Mouse (Mus musculus) hindbrain, embryonic 15.5 days (tissue): ENCODE results near the gene Scyl2. TPM values are rescaled to one million over a fixed set of nuclear protein-coding genes. Genes with fewer than 3 reads are reported as not detected.

Experiments
- ATAC-seq: fragments of 200-750 bp; cut with Nextera tagmentation; 2 replicates; pipeline ENCODE4 v1.8.0; 2017; ENCODE audit warnings: low read depth, moderate number of reproducible peaks, moderate TSS enrichment; ENCODE audit not compliant: low FRiP score
- H3K27ac ChIP-seq: fragments of 300-500 bp; sonication (generic); replicated peaks from 2 replicates; pipeline ENCODE4 v1.5.1; 2015; ENCODE audit warnings: mild to moderate bottlenecking, inconsistent platforms
- H3K27me3 ChIP-seq: fragments of 300-500 bp; sonication (generic); 2 replicates; pipeline ENCODE4 v1.6.1; 2015; ENCODE audit warnings: control low read depth, inconsistent platforms
- H3K36me3 ChIP-seq: fragments of 300-500 bp; sonication (generic); 2 replicates; pipeline ENCODE4 v1.6.1; 2015; ENCODE audit warnings: control low read depth, inconsistent platforms
- H3K4me1 ChIP-seq: fragments of 300-500 bp; sonication (generic); replicated peaks from 2 replicates; pipeline ENCODE4 v1.6.1; 2015; ENCODE audit warnings: control low read depth, inconsistent platforms
- H3K4me2 ChIP-seq: fragments of 300-500 bp; sonication (generic); 2 replicates; pipeline ENCODE4 v1.6.1; 2015; ENCODE audit warnings: moderate library complexity, mild to moderate bottlenecking, inconsistent platforms
- H3K4me3 ChIP-seq: fragments of 300-500 bp; sonication (generic); 2 replicates; pipeline ENCODE4 v1.5.1; 2015; ENCODE audit warnings: mild to moderate bottlenecking, inconsistent platforms
- H3K9ac ChIP-seq: fragments of 300-500 bp; sonication (generic); 2 replicates; pipeline ENCODE4 v1.6.1; 2015; ENCODE audit warnings: inconsistent platforms
- H3K9me3 ChIP-seq: fragments of 300-500 bp; sonication (generic); 2 replicates; pipeline ENCODE4 v1.6.1; 2016; ENCODE audit warnings: control low read depth, inconsistent platforms
- WGBS: fragments of 180-500 bp; shearing (Covaris S2); methylation state at CpG from one replicate; pipeline ENCODE4 v1.1.7; 2015; 5-methylcytosine and 5-hydroxymethylcytosine counted together
- polyA plus RNA-seq: library from polyadenylated mRNA; unstranded; fragments of >200 nt; fragmentation: Nextera tagmentation; extraction: Ambion mirVana; gene quantifications from 2 replicates; pipeline ENCODE4 v1.2.1, GENCODE M21; 2015

Scyl2 gene
- polyA plus RNA-seq, 1 experiment from 2014 or later = 7.5 TPM

DNA sequence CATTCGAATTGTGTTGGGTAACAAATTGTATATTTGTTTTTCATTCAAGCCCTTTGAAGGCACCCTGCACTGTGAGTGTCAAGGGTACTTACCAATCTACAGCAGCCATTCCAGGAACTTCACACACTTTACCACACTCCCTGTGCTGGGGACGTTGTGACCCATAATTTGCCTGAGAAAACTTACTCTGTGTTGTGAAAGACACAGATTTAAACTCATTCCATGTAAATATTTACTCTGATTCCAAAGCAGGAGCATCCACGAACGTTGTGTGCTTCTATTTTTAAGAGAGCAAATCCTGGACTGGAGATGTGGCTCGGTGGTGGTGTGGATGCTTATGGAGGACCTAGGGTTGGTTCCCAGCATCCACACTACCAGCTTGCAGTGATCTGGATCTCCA is 54.3 kb downstream of the Scyl2 start:
- 60% methylated on average over 5 of the region's 5 CpGs for WGBS
- Histone ChIP-seq H3K36me3 (no peaks in the 10 kb centered on the region), H3K27ac (no peak overlapping the region), H3K9me3 (no peaks in the 10 kb centered on the region), H3K4me3 (no peak overlapping the region), H3K4me2 (no peak overlapping the region), H3K27me3 (no peaks in the 10 kb centered on the region), H3K4me1 (no peaks in the 10 kb centered on the region), H3K9ac (no peak overlapping the region)
- ATAC-seq = no peak

DNA sequence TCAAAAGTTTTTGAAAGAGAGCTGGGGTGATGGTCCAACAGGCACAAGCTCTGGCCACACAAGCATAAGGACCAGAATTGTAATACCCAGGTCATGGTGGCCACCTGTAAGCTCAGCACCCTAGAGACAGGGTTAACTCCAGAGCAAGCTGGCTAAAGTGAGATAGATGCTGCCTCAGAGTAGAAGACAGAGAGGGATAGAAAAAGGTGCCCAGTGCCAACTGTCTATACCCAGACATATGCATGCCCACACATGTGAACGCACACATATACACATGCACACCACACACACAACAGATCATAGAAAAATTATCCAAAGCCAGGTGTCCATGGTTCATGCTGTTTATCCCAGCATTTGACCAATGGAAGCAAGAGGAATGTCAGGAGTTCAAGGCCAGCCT is 55.5 kb downstream of the Scyl2 start:
- no peak overlapping the region for H3K4me2 ChIP-seq
- H3K4me1 ChIP-seq = no peaks in the 10 kb centered on the region
- no peak overlapping the region for H3K9ac ChIP-seq
- 90% methylated on average over 1 of the region's 1 CpGs for WGBS
- no peaks in the 10 kb centered on the region for H3K27me3 ChIP-seq
- ATAC-seq = peak; percentile 40; the same call in 1 of the 2 replicates
- no peak overlapping the region for H3K4me3 ChIP-seq
- H3K36me3 ChIP-seq = no peaks in the 10 kb centered on the region
- no peak overlapping the region for H3K27ac ChIP-seq
- no peaks in the 10 kb centered on the region for H3K9me3 ChIP-seq

DNA sequence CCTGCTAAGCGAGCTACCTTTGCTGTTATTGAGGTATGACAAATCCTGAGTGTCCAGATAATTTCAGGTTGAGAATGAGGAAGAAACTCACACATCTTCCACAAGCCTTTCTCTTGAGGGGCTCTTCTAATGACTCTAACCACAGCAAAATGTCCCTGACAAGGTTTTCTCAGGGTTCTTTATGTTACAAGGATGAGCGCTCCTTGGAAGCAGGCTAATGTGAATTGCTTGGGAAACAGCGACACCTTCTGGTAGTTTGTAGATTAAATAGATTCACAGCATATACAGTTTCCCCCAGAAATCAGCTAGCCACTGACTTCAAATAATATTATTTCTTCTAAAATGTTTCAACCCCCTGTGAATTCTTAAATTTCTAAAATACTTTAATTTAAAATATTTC is 56.0 kb downstream of the Scyl2 start:
- Histone ChIP-seq H3K9ac (no peak overlapping the region), H3K27me3 (no peaks in the 10 kb centered on the region), H3K9me3 (no peaks in the 10 kb centered on the region), H3K4me2 (no peak overlapping the region), H3K4me3 (no peak overlapping the region), H3K4me1 (no peaks in the 10 kb centered on the region), H3K36me3 (no peaks in the 10 kb centered on the region), H3K27ac (no peak overlapping the region)
- ATAC-seq = peak; percentile 83; the same call in 1 of the 2 replicates
- 31% methylated on average over 3 of the region's 3 CpGs for WGBS

DNA sequence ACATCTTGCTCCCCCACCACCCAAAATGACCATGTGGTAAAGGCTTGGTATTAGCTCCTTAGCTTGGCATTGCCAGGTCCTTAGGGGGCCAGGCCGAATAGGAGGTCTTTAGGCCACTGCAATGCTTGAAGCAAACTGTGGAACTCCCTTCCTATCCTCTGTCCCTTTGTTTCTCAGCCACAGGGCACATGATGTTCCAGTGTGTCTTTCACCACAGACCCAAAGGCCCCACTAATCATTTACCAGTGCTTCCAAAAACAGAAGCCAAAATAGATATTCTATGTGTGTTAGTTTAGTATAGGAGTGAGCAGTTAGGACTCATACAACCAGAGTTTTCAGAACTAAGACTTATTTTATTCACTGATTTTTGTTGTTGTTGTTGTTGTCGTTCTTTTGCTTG is 59.4 kb downstream of the Scyl2 start:
- no peaks in the 10 kb centered on the region for H3K36me3 ChIP-seq
- H3K27ac ChIP-seq = no peak overlapping the region
- ATAC-seq = no peak
- WGBS = 86% methylated on average over 2 of the region's 2 CpGs
- H3K27me3 ChIP-seq = no peaks in the 10 kb centered on the region
- no peak overlapping the region for H3K4me2 ChIP-seq
- no peaks in the 10 kb centered on the region for H3K4me1 ChIP-seq
- no peak overlapping the region for H3K4me3 ChIP-seq
- H3K9me3 ChIP-seq = no peaks in the 10 kb centered on the region
- H3K9ac ChIP-seq = no peak overlapping the region

DNA sequence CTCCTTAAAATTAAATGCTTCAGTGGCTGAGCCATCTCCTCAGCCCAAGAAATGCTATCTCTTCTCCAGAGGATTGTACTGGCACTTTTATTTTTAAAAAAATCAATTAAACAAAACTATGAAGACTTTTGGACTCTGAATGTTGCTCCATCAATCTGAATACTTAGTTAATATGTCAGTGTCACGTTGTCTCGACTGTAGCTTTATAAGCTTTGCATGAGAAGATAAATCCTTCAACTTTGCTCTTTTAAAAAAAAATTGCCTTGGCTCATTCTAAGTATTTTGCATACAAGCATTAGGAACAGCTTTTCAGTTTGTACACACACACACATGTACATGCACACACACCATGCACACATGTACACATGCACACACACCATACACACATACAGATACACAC is 61.9 kb downstream of the Scyl2 start:
- Histone ChIP-seq H3K36me3 (no peaks in the 10 kb centered on the region), H3K4me2 (no peak overlapping the region), H3K27me3 (no peaks in the 10 kb centered on the region), H3K9me3 (no peaks in the 10 kb centered on the region), H3K9ac (no peak overlapping the region), H3K4me1 (no peaks in the 10 kb centered on the region), H3K27ac (no peak overlapping the region), H3K4me3 (no peak overlapping the region)
- WGBS = 87% methylated on average over 2 of the region's 2 CpGs
- no peak for ATAC-seq

DNA sequence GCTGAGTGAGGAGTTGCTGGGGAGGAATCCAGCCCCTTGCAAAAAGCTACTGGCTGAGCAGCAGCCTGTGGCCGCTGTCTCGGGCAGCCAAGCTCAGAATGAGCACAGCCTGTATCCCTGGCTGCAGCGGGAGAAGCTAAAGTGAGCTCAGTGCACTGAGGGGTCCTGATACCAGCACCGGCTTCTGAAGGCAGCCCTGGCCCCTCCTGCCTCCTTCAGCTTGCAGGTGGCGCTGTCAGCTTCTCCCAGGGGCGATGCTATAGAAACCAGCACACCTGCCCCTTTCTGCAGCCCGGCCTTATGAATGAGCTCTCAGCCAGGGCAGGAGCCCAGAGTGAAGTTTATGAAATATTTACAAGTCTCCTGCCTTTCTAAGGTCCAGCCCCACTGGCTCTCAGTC is 65.0 kb downstream of the Scyl2 start, which contains the start of gene Slc17a8:
Slc17a8 (minus strand) TSS at position 125 of the 400 bp plus-strand sequence.
- no peak within 1 kb of the TSS for H3K27ac ChIP-seq
- H3K4me1 ChIP-seq = no peaks in the 10 kb centered on the region
- ATAC-seq = no peak
- H3K36me3 ChIP-seq = no peaks in the 10 kb centered on the region
- H3K4me3 ChIP-seq = no peak within 1 kb of the TSS
- peak within 1 kb of the TSS; percentile 14; the same call in 1 of the 2 replicates for H3K4me2 ChIP-seq
- WGBS = 23% methylated on average over 7 of the region's 7 CpGs
- no peak within 1 kb of the TSS for H3K9ac ChIP-seq
- no peaks in the 10 kb centered on the region for H3K9me3 ChIP-seq
- H3K27me3 ChIP-seq = no peaks in the 10 kb centered on the region

DNA sequence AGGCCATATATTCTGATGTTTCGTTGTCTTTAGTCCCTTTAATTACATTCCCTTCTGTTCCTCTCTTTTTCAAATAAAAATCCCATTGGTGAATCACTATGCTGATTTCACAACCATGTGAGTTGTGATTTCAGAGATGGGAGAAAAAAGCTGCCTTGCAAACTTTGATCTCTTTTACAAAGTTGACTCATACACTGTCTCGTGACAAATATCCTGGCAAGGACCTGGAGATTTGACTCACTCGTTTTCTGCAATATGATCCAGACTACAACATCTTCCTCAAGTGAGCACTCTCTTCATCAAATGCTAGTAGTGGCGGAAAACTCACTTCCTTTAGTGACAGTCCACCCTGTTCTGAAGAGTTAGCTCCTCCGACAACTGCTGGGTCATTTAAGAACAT is 86.8 kb downstream of the Scyl2 start:
- no peaks in the 10 kb centered on the region for H3K4me1 ChIP-seq
- H3K27me3 ChIP-seq = no peaks in the 10 kb centered on the region
- no peak overlapping the region for H3K4me3 ChIP-seq
- no peak for ATAC-seq
- 81% methylated on average over 5 of the region's 5 CpGs for WGBS
- no peak overlapping the region for H3K9ac ChIP-seq
- no peak overlapping the region for H3K27ac ChIP-seq
- H3K36me3 ChIP-seq = no peaks in the 10 kb centered on the region
- no peak overlapping the region for H3K4me2 ChIP-seq
- no peaks in the 10 kb centered on the region for H3K9me3 ChIP-seq

DNA sequence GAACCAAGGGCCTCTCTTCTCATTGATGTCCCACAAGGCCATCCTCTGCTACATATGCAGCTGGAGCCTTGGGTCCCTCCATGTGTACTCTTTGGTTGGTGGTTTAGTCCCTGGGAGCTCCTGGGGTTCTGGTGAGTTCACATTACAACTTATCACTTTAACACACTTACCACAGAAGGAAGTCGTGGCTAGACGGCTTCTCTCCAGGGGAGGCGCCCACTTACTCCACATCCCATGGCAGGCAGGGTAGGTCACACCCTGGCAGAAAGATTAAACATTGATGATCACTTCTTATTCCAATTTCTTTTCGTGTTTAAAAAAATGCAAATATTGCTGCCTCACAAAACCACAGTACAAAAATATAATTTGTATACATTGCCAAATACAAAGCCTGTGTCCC is 88.8 kb downstream of the Scyl2 start:
- Histone ChIP-seq H3K9ac (no peak overlapping the region), H3K9me3 (no peaks in the 10 kb centered on the region), H3K4me3 (no peak overlapping the region), H3K27ac (no peak overlapping the region), H3K4me1 (no peaks in the 10 kb centered on the region), H3K27me3 (no peaks in the 10 kb centered on the region), H3K36me3 (no peaks in the 10 kb centered on the region), H3K4me2 (no peak overlapping the region)
- 89% methylated on average over 4 of the region's 4 CpGs for WGBS
- no peak for ATAC-seq

DNA sequence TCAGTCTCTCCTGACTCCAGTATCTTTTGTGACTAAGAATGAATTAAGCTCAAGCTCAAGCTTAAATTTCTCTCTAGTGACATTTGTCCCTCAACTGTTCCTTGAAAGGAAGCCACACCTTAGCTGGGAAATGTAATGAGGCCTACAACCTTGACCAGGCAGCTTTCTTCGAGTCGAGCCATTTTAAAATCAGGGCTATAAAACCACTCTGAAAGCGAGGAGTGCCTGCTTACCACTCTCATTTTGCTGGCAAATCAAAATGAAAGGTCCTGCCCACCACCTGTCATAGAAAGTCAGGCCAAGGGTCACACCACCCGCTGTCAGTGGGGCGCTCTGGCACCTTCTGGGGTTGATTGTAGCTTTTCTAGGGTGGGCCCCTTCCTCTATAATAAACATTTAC is 90.2 kb downstream of the Scyl2 start:
- H3K27ac ChIP-seq = no peak overlapping the region
- no peak overlapping the region for H3K4me2 ChIP-seq
- H3K9me3 ChIP-seq = no peaks in the 10 kb centered on the region
- ATAC-seq = no peak
- H3K4me3 ChIP-seq = no peak overlapping the region
- no peak overlapping the region for H3K9ac ChIP-seq
- no peaks in the 10 kb centered on the region for H3K4me1 ChIP-seq
- H3K27me3 ChIP-seq = no peaks in the 10 kb centered on the region
- 93% methylated on average over 5 of the region's 5 CpGs for WGBS
- no peaks in the 10 kb centered on the region for H3K36me3 ChIP-seq

DNA sequence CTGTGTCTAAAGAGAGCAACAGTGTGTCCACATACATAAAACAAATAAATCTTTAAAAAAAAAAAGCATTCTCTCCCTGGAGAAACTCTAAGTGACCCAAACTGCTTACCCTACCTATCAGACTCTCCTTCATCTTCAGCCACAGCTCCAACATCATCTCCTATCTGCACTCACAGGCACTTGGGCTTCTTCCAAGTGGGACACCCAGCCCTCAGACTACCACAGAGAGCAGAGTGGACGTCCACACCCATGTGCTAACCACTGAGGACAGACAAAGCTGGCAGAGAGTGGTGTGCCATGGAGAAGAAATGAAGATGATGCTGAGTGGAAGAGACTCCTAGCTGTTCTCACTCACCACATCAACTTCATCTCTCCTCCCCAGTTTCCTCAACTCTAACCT is 90.6 kb downstream of the Scyl2 start:
- Histone ChIP-seq H3K4me3 (no peak overlapping the region), H3K27me3 (no peaks in the 10 kb centered on the region), H3K4me1 (no peaks in the 10 kb centered on the region), H3K9ac (no peak overlapping the region), H3K36me3 (no peaks in the 10 kb centered on the region), H3K9me3 (no peaks in the 10 kb centered on the region), H3K27ac (no peak overlapping the region), H3K4me2 (no peak overlapping the region)
- ATAC-seq = no peak
- WGBS = 77% methylated on average over 1 of the region's 1 CpGs

DNA sequence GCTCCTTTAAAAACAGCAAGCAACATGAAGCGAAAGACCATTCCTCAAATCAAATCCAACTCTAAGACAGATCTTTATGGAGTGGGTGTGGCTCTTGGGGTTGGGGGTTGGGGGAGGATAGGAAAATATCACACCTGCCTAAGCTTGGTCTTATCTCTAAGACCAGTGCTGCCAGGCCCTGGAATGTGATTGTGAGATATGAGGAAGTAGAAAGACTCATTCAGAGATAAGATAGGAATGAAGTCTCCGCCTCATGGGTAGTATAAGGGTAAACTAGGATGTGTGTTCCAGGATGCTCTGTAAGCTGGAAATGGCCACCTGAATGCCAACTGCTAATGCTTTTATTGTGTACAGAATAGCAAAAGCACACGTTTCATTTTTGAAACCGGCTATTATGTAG is 91.8 kb downstream of the Scyl2 start:
- Histone ChIP-seq H3K27me3 (no peaks in the 10 kb centered on the region), H3K4me3 (no peak overlapping the region), H3K27ac (no peak overlapping the region), H3K36me3 (no peaks in the 10 kb centered on the region), H3K9me3 (no peaks in the 10 kb centered on the region), H3K4me2 (no peak overlapping the region), H3K9ac (no peak overlapping the region), H3K4me1 (no peaks in the 10 kb centered on the region)
- WGBS = 89% methylated on average over 4 of the region's 4 CpGs
- ATAC-seq = no peak

DNA sequence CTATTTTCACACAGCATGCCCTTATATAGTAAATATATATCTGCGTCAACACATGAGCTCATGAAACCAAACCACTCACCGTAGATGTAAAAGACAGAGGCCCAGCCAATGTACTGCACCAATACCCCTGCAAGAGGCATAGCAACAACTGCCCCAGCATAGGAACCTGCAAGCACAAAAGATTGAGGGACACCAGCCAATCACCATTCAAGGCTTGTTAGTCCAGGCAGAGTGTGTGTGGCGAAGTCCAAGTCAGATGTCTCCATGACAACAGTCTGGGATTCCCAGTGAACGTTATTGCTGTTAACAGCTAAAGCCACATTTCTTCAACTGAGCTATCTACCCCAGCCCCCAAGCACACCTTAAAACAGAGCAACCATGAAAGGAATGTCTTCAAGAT is 93.3 kb downstream of the Scyl2 start:
- H3K27ac ChIP-seq = no peak overlapping the region
- H3K4me2 ChIP-seq = no peak overlapping the region
- no peaks in the 10 kb centered on the region for H3K27me3 ChIP-seq
- H3K36me3 ChIP-seq = no peaks in the 10 kb centered on the region
- ATAC-seq = peak; percentile 74
- no peaks in the 10 kb centered on the region for H3K4me1 ChIP-seq
- H3K9ac ChIP-seq = no peak overlapping the region
- no peak overlapping the region for H3K4me3 ChIP-seq
- no peaks in the 10 kb centered on the region for H3K9me3 ChIP-seq
- 33% methylated on average over 4 of the region's 4 CpGs for WGBS

DNA sequence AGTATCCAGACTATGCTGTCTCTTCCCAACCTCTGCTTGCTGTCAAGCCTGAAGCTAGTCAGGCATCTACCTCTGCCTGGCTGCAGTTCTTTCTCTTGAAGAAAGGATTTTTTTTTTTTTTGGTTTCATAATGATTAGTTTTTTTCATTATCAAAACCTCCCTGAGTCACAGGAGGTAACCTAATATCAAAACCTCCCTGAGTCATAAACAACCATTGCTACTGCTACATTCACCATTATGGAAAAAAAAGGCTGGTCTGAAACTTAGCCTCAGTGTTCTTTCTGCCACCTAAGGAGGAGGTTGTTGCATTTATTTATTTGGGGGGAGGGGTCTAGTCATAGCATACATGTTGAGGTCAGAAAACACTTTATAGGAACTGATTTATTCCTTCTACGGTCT is 96.2 kb downstream of the Scyl2 start:
- ATAC-seq = no peak
- no peak overlapping the region for H3K4me2 ChIP-seq
- H3K27ac ChIP-seq = no peak overlapping the region
- H3K9ac ChIP-seq = no peak overlapping the region
- WGBS = 100% methylated on average over 1 of the region's 1 CpGs
- no peaks in the 10 kb centered on the region for H3K27me3 ChIP-seq
- no peaks in the 10 kb centered on the region for H3K36me3 ChIP-seq
- no peaks in the 10 kb centered on the region for H3K9me3 ChIP-seq
- H3K4me3 ChIP-seq = no peak overlapping the region
- no peaks in the 10 kb centered on the region for H3K4me1 ChIP-seq
